Mouse (Mus musculus) embryonic facial prominence, embryonic 13.5 days (tissue): ENCODE measurements at regions not wholly inside any gene's neighbourhood (a gene's known extent, or its start where the extent isn't known, plus 50 kb on each side); places are given as distances from the start of the nearest gene placed in this dataset.

Source experiments
- ATAC-seq: fragments of 200-750 bp; cut with Nextera tagmentation; 2 replicates; pipeline ENCODE4 v1.8.0; 2017; ENCODE audit warnings: low read depth; ENCODE audit not compliant: insufficient number of reproducible peaks, insufficient read depth, low FRiP score, low TSS enrichment
- H3K27ac ChIP-seq: fragments of 300-500 bp; sonication (generic); 2 replicates; pipeline ENCODE4 v1.5.1; 2015; ENCODE audit warnings: moderate library complexity, mild to moderate bottlenecking, inconsistent platforms
- H3K27me3 ChIP-seq: fragments of 300-500 bp; sonication (generic); 2 replicates; pipeline ENCODE4 v1.6.1; 2015; ENCODE audit warnings: mild to moderate bottlenecking, inconsistent platforms
- H3K36me3 ChIP-seq: fragments of 300-500 bp; sonication (generic); 2 replicates; pipeline ENCODE4 v1.6.1; 2015; ENCODE audit warnings: mild to moderate bottlenecking, inconsistent platforms
- H3K4me1 ChIP-seq: fragments of 300-500 bp; sonication (generic); 2 replicates; pipeline ENCODE4 v1.6.1; 2015; ENCODE audit warnings: inconsistent platforms
- H3K4me2 ChIP-seq: fragments of 300-500 bp; sonication (generic); 2 replicates; pipeline ENCODE4 v1.6.1; 2015; ENCODE audit warnings: moderate library complexity, mild to moderate bottlenecking, inconsistent platforms
- H3K4me3 ChIP-seq: fragments of 300-500 bp; sonication (generic); 2 replicates; pipeline ENCODE4 v1.5.1; 2015; ENCODE audit warnings: mild to moderate bottlenecking, inconsistent platforms
- H3K9ac ChIP-seq: fragments of 300-500 bp; sonication (generic); 2 replicates; pipeline ENCODE4 v1.6.1; 2015; ENCODE audit warnings: mild to moderate bottlenecking, inconsistent platforms
- H3K9me3 ChIP-seq: fragments of 300-500 bp; sonication (generic); 2 replicates; pipeline ENCODE4 v1.6.1; 2016; ENCODE audit warnings: inconsistent platforms
- WGBS: fragments of 180-500 bp; shearing (Covaris S2); methylation state at CpG from one replicate; pipeline ENCODE4 v1.1.7; 2015; ENCODE audit warnings: mixed read lengths; 5-methylcytosine and 5-hydroxymethylcytosine counted together

- WGBS, result 76% methylated on average over 4 of the region's 4 CpGs
- H3K9ac ChIP-seq, result no peak overlapping the region
- ATAC-seq, result no peak
- no peaks in the 10 kb centered on the region for H3K27me3 ChIP-seq
- no peak overlapping the region for H3K4me2 ChIP-seq
- no peaks in the 10 kb centered on the region for H3K36me3 ChIP-seq
- H3K4me3 ChIP-seq, result no peak overlapping the region
- H3K4me1 ChIP-seq, result no peaks in the 10 kb centered on the region
- no peaks in the 10 kb centered on the region for H3K9me3 ChIP-seq
- H3K27ac ChIP-seq, result no peak overlapping the region
Measured at GRCm38 (mm10) chr13:71538226-71538625, 425.3 kb downstream of the Irx1 start.

DNA sequence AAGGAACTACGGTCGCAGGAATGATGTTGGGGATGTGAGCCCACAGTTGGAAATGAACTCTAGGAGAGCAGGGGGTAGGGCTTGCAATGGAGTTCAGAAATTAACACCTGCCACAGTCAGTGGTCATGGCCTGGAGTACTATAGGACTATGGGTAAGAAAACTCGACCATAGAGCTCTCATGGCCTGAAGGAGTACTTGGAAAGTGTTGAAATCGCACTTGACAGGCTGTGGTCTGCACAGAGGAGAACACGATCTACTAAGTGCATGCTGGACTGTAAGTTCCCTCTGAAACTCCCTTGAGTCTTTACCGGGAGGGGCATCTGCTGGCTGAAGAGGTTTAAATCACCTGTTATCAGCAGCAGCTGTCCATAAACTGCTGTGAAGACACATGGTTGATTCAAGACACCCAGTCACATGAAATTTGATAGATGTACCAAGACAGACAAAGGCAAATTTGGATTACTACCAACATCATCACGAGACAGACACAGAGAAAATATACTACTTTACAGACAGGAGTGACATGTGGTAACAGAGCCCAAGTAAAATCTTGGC lies 430.6 kb downstream of the Irx1 start:
- no peak overlapping the region for H3K4me3 ChIP-seq
- no peak for ATAC-seq
- 0 out of 2 replicates have a peak, but pooled peaks cover 4% of the 10 kb centered on the region for H3K4me1 ChIP-seq
- H3K4me2 ChIP-seq, result no peak overlapping the region
- no peak overlapping the region for H3K27ac ChIP-seq
- no peak overlapping the region for H3K9ac ChIP-seq
- WGBS, result 76% methylated on average over 7 of the region's 7 CpGs
- H3K27me3 ChIP-seq, result no peaks in the 10 kb centered on the region
- H3K36me3 ChIP-seq, result no peaks in the 10 kb centered on the region
- H3K9me3 ChIP-seq, result no peaks in the 10 kb centered on the region

DNA sequence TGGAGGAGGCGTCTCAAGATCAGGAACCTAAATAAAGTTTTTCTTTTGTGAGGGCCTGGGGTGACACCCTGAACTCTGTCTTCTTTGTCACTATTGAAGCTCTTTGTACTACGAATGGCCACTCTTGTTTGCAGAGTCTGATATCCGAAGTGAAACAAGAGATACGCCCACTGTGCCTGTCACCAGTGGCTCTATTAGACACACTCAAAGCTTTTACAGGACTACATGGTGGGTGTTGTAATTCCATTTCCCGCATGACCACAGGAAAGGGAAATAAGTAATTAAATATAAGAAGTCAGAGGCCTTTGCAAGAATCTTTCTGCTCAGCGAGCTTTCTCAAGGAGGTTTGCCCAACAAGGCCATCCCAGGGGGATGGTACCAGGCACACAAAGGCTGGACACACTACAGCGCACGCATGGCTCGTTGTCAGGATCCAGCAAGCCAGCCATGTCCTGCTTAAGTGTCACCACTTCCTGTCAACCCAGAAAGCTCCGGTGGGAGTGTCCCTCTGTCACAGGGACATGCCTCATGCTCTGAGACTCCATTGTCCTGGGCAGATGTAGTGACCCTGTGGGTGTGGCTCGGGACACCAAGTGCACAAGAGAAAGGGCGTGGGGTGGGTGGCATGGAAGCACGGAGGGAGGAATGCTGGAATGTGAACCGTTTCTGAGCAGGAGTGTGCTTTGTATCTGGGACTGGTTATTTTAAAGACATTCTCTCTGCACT lies 434.0 kb downstream of the Irx1 start:
- H3K36me3 ChIP-seq, result no peaks in the 10 kb centered on the region
- no peak overlapping the region for H3K27ac ChIP-seq
- no peak overlapping the region for H3K9ac ChIP-seq
- no peak overlapping the region for H3K4me3 ChIP-seq
- no peak overlapping the region for H3K4me2 ChIP-seq
- ATAC-seq, result no peak
- H3K9me3 ChIP-seq, result no peaks in the 10 kb centered on the region
- 55% methylated on average over 14 of the region's 14 CpGs for WGBS
- H3K4me1 ChIP-seq, result 0 out of 2 replicates have a peak, but pooled peaks cover 4% of the 10 kb centered on the region
- no peaks in the 10 kb centered on the region for H3K27me3 ChIP-seq

DNA sequence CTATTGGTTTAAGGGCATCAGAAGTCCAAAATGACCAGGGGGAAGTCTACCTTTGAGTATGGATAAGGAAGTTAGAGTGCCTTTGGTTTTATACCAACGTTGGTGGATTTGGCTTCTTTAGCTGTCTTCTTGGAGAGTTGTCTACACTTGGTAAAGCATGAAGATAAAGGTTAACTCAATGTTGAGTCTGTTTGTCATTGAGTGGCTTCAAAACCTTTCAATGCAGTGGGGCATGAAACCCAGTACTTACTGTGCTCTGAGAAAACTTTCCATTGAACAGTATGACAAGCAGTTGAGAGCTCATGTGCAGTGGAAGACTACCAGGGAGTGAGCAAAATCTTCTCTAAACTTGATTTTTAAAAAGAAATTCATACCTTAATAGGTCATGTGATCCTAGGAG lies 445.7 kb downstream of the Irx1 start:
- no peak for ATAC-seq
- 83% methylated on average over 1 of the region's 1 CpGs for WGBS

GRCm38 (mm10) chr13:71513204-71513603 lies 450.3 kb downstream of the Irx1 start:
- Histone ChIP-seq H3K27ac (no peak overlapping the region), H3K36me3 (no peaks in the 10 kb centered on the region), H3K4me1 (no peaks in the 10 kb centered on the region), H3K4me2 (no peak overlapping the region), H3K9me3 (no peaks in the 10 kb centered on the region), H3K4me3 (no peak overlapping the region), H3K9ac (no peak overlapping the region), H3K27me3 (no peaks in the 10 kb centered on the region)
- no peak for ATAC-seq
- 31% methylated on average over 6 of the region's 6 CpGs for WGBS

More for the DNA sequence above, 445.7 kb downstream of the Irx1 start:
- H3K9me3 ChIP-seq, result no peaks in the 10 kb centered on the region
- no peak overlapping the region for H3K4me3 ChIP-seq
- H3K4me2 ChIP-seq, result no peak overlapping the region
- no peaks in the 10 kb centered on the region for H3K4me1 ChIP-seq
- H3K27me3 ChIP-seq, result no peaks in the 10 kb centered on the region
- no peaks in the 10 kb centered on the region for H3K36me3 ChIP-seq
- H3K27ac ChIP-seq, result no peak overlapping the region
- H3K9ac ChIP-seq, result no peak overlapping the region

GRCm38 (mm10) chr13:71507956-71508401 lies 455.5 kb downstream of the Irx1 start:
- peaks cover 10% of the 10 kb centered on the region for H3K4me1 ChIP-seq
- H3K4me3 ChIP-seq, result no peak overlapping the region
- no peak overlapping the region for H3K4me2 ChIP-seq
- no peak overlapping the region for H3K9ac ChIP-seq
- no peak overlapping the region for H3K27ac ChIP-seq
- 23% methylated on average over 9 of the region's 9 CpGs for WGBS
- H3K27me3 ChIP-seq, result 0 out of 2 replicates have a peak, but pooled peaks cover 3% of the 10 kb centered on the region
- no peaks in the 10 kb centered on the region for H3K36me3 ChIP-seq
- H3K9me3 ChIP-seq, result no peaks in the 10 kb centered on the region
- no peak for ATAC-seq

GRCm38 (mm10) chr13:71507421-71507931 lies 456.0 kb downstream of the Irx1 start:
- H3K4me1 ChIP-seq, result peaks cover 10% of the 10 kb centered on the region
- no peak overlapping the region for H3K4me3 ChIP-seq
- H3K9ac ChIP-seq, result no peak overlapping the region
- H3K9me3 ChIP-seq, result no peaks in the 10 kb centered on the region
- H3K36me3 ChIP-seq, result no peaks in the 10 kb centered on the region
- 0 out of 2 replicates have a peak, but pooled peaks cover 3% of the 10 kb centered on the region for H3K27me3 ChIP-seq
- no peak for ATAC-seq
- H3K4me2 ChIP-seq, result peak overlapping the region; percentile 46
- H3K27ac ChIP-seq, result no peak overlapping the region
- WGBS, result 20% methylated on average over 10 of the region's 10 CpGs

DNA sequence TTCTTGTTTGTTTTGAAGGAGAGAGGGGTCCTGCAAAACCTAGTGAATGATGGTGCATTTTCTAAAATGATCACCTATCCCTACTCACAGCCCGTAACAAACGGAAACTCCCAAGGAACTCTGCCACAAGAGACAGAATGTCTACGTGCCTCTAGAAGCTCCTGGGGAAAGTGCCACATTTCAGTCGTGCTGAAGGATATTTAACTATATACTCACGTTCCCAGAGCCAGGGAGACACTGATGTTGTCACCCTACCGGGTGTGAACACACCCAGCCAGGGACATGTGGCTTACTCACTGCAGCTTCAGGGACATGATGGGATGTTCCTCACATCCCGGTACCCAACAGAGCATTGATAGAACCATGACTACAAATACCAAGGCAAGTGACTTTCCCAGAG lies 456.7 kb downstream of the Irx1 start:
- H3K27ac ChIP-seq, result no peak overlapping the region
- H3K4me2 ChIP-seq, result peak overlapping the region; percentile 46
- no peak overlapping the region for H3K4me3 ChIP-seq
- H3K27me3 ChIP-seq, result 0 out of 2 replicates have a peak, but pooled peaks cover 3% of the 10 kb centered on the region
- H3K36me3 ChIP-seq, result no peaks in the 10 kb centered on the region
- peaks cover 10% of the 10 kb centered on the region for H3K4me1 ChIP-seq
- WGBS, result 31% methylated on average over 7 of the region's 7 CpGs
- no peak for ATAC-seq
- H3K9me3 ChIP-seq, result no peaks in the 10 kb centered on the region
- H3K9ac ChIP-seq, result no peak overlapping the region

DNA sequence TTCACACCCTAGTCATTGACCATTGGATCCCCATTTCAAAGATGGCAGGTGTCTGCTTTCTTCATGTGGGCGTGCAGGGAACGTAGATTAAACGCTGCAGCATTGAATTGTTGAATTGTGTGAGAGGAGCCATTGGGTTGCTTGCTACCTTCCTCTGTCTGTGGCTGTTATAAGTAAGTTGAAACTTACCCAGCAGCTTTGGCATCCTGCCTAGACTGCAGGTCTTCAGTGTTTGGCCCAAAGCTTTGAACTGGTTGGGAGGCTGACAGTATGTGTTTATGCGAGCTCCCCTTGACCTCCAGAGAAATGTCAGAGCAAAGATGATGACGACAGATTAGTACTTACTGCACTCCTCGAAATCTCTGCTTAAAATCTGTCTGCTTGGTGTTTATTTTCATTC lies 473.8 kb downstream of the Irx1 start:
- no peak for ATAC-seq
- H3K4me1 ChIP-seq, result no peaks in the 10 kb centered on the region
- H3K27ac ChIP-seq, result no peak overlapping the region
- no peaks in the 10 kb centered on the region for H3K9me3 ChIP-seq
- H3K36me3 ChIP-seq, result no peaks in the 10 kb centered on the region
- no peak overlapping the region for H3K9ac ChIP-seq
- no peaks in the 10 kb centered on the region for H3K27me3 ChIP-seq
- 64% methylated on average over 6 of the region's 6 CpGs for WGBS
- H3K4me3 ChIP-seq, result no peak overlapping the region
- H3K4me2 ChIP-seq, result no peak overlapping the region

- no peak overlapping the region for H3K4me2 ChIP-seq
- no peaks in the 10 kb centered on the region for H3K9me3 ChIP-seq
- no peaks in the 10 kb centered on the region for H3K36me3 ChIP-seq
- H3K27me3 ChIP-seq, result no peaks in the 10 kb centered on the region
- H3K9ac ChIP-seq, result no peak overlapping the region
- H3K4me1 ChIP-seq, result no peaks in the 10 kb centered on the region
- ATAC-seq, result no peak
- no peak overlapping the region for H3K27ac ChIP-seq
- no peak overlapping the region for H3K4me3 ChIP-seq
Measured at GRCm38 (mm10) chr13:71481205-71481604, 482.3 kb downstream of the Irx1 start.

DNA sequence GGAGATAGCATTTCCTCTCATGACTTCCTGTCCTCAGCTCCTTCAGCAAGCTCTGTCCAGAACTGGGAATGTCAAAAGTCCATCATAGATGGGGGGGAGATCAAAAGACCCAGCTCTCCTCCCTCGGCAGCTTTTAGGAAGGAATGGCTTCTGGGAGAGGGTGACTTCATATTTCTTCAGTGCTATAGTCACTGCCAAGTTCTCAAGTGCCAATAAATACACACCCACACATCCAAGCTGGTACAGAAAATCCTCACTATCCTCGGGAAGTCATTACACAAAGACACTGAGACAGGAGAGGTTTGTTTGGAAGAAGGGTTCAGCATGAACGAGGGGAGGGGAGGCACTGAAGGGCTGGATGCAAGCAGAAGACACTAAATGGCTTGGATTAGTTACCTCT lies 502.0 kb downstream of the Irx1 start:
- no peak for ATAC-seq
- no peak overlapping the region for H3K4me2 ChIP-seq
- no peak overlapping the region for H3K9ac ChIP-seq
- no peaks in the 10 kb centered on the region for H3K9me3 ChIP-seq
- H3K4me1 ChIP-seq, result peaks cover 10% of the 10 kb centered on the region
- H3K36me3 ChIP-seq, result no peaks in the 10 kb centered on the region
- no peak overlapping the region for H3K27ac ChIP-seq
- 68% methylated on average over 3 of the region's 3 CpGs for WGBS
- no peak overlapping the region for H3K4me3 ChIP-seq
- peaks cover 44% of the 10 kb centered on the region for H3K27me3 ChIP-seq

DNA sequence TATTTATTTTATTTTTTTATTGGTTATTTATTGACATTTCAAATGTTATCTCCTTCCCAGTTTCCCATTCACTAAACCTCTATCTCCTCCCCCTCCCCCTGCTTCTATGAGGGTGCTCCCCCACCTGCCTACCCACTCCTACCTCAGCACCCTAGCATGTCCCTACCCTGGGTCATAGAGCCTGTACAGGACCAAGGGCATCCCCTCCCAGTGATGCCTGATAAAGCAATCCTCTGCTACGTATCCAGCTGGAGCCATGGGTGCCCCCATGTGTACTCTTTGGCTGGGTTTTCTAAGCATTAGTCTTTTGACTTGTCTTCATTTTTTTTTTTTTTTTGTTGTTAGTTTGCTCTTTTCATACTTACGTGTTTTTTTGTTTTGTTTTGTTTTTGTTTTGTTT lies 502.9 kb downstream of the Irx1 start:
- no peak overlapping the region for H3K4me2 ChIP-seq
- H3K36me3 ChIP-seq, result no peaks in the 10 kb centered on the region
- H3K9me3 ChIP-seq, result no peaks in the 10 kb centered on the region
- ATAC-seq, result no peak
- peaks cover 10% of the 10 kb centered on the region for H3K4me1 ChIP-seq
- no peak overlapping the region for H3K27ac ChIP-seq
- peaks cover 51% of the 10 kb centered on the region for H3K27me3 ChIP-seq
- H3K9ac ChIP-seq, result no peak overlapping the region
- H3K4me3 ChIP-seq, result no peak overlapping the region
- 90% methylated on average over 2 of the region's 2 CpGs for WGBS
